Mouse (Mus musculus): ENCODE measurements around the gene Smtnl2. TPM values are rescaled to one million over a fixed set of nuclear protein-coding genes. Genes with fewer than 3 reads are reported as not detected.
A peak's percentile ranks its signal among the peaks of the same experiment; 100 is the strongest.

The Smtnl2 gene
- total RNA-seq, 2 experiments from 2014 or later, result 0.96 to 1.4 TPM

GRCm38 (mm10) chr11:72429288-72429690 is 17.8 kb upstream of the Smtnl2 start:
- peak; percentile 76 to 88 for DNase-seq (ENCODE audit: low spot score in 2 of 2)

GRCm38 (mm10) chr11:72428694-72429093 is 17.2 kb upstream of the Smtnl2 start:
- intact Hi-C loops (cut with DNase I), result loop anchor here (1.0 to 5.0 kb wide), 3 partner anchors 74 to 134 kb away; no protein-coding TSS in a partner anchor
- peak; percentile 66 to 70 for DNase-seq (ENCODE audit: low spot score in 2 of 2)

More at GRCm38 (mm10) chr11:72429288-72429690, 17.8 kb upstream of the Smtnl2 start:
- intact Hi-C loops (cut with DNase I), result loop anchor here (1.0 to 5.0 kb wide), 3 partner anchors 74 to 133 kb away; no protein-coding TSS in a partner anchor

GRCm38 (mm10) chr11:72426884-72427283 is 15.4 kb upstream of the Smtnl2 start:
- intact Hi-C loops (cut with DNase I), result loop anchor here (2.0 to 5.0 kb wide), 2 partner anchors 135 to 202 kb away; no protein-coding TSS in a partner anchor
- DNase-seq (ENCODE audit: low spot score in 2 of 2), result no peak

- intact Hi-C loops (cut with DNase I), result loop anchor here (5.0 kb wide), 1 partner anchor 137 kb away; no protein-coding TSS in a partner anchor
- no peak for DNase-seq (ENCODE audit: low spot score in 2 of 2)
Measured at GRCm38 (mm10) chr11:72425201-72425600, 13.7 kb upstream of the Smtnl2 start.

GRCm38 (mm10) chr11:72423686-72424085 is 12.2 kb upstream of the Smtnl2 start:
- no peak for DNase-seq (ENCODE audit: low spot score in 2 of 2)
- intact Hi-C loops (cut with DNase I), result no loop called here

- intact Hi-C loops (cut with DNase I), result no loop called here
- DNase-seq (ENCODE audit: low spot score in 2 of 2), result no peak
Measured at GRCm38 (mm10) chr11:72421518-72422278, 10.2 kb upstream of the Smtnl2 start.

GRCm38 (mm10) chr11:72420460-72421122 is 9.1 kb upstream of the Smtnl2 start:
- DNase-seq (ENCODE audit: low spot score in 2 of 2), result no peak
- intact Hi-C loops (cut with DNase I), result no loop called here

GRCm38 (mm10) chr11:72419006-72419405 is 7.5 kb upstream of the Smtnl2 start:
- intact Hi-C loops (cut with DNase I), result no loop called here

GRCm38 (mm10) chr11:72418227-72418626 is 6.7 kb upstream of the Smtnl2 start:
- no peak for DNase-seq (ENCODE audit: low spot score in 2 of 2)

More at GRCm38 (mm10) chr11:72419006-72419405, 7.5 kb upstream of the Smtnl2 start:
- DNase-seq (ENCODE audit: low spot score in 2 of 2), result no peak

GRCm38 (mm10) chr11:72417376-72417775 is 5.9 kb upstream of the Smtnl2 start:
- intact Hi-C loops (cut with DNase I), result no loop called here

More at GRCm38 (mm10) chr11:72418227-72418626, 6.7 kb upstream of the Smtnl2 start:
- intact Hi-C loops (cut with DNase I), result no loop called here

GRCm38 (mm10) chr11:72416666-72417065 is 5.2 kb upstream of the Smtnl2 start:
- DNase-seq (ENCODE audit: low spot score in 2 of 2), result no peak
- intact Hi-C loops (cut with DNase I), result no loop called here

More at GRCm38 (mm10) chr11:72417376-72417775, 5.9 kb upstream of the Smtnl2 start:
- no peak for DNase-seq (ENCODE audit: low spot score in 2 of 2)

- intact Hi-C loops (cut with DNase I), result no loop called here
- no peak for DNase-seq (ENCODE audit: low spot score in 2 of 2)
Measured at GRCm38 (mm10) chr11:72415155-72415554, 3.6 kb upstream of the Smtnl2 start.

- DNase-seq (ENCODE audit: low spot score in 2 of 2), result no peak
Measured at GRCm38 (mm10) chr11:72413601-72414190, 2.2 kb upstream of the Smtnl2 start.

GRCm38 (mm10) chr11:72413016-72413415 is 1.5 kb upstream of the Smtnl2 start:
- intact Hi-C loops (cut with DNase I), result no loop called here
- DNase-seq (ENCODE audit: low spot score in 2 of 2), result no peak

More at GRCm38 (mm10) chr11:72413601-72414190, 2.2 kb upstream of the Smtnl2 start:
- intact Hi-C loops (cut with DNase I), result no loop called here

GRCm38 (mm10) chr11:72411945-72412344 is 432 bp upstream of the Smtnl2 start:
- DNase-seq (ENCODE audit: low spot score in 2 of 2), result no peak
- intact Hi-C loops (cut with DNase I), result no loop called here

- intact Hi-C loops (cut with DNase I), result no loop called here
- DNase-seq (ENCODE audit: low spot score in 2 of 2), result no peak
Measured at GRCm38 (mm10) chr11:72410521-72411092, 906 bp downstream of the Smtnl2 start.

- no peak for DNase-seq (ENCODE audit: low spot score in 2 of 2)
- intact Hi-C loops (cut with DNase I), result no loop called here
Measured at GRCm38 (mm10) chr11:72409649-72410385, 1.7 kb downstream of the Smtnl2 start.

- no peak for DNase-seq (ENCODE audit: low spot score in 2 of 2)
- intact Hi-C loops (cut with DNase I), result no loop called here
Measured at GRCm38 (mm10) chr11:72408451-72409170, 2.9 kb downstream of the Smtnl2 start.

All from left cerebral cortex, postnatal 25 days (tissue).